Mouse (Mus musculus) spleen, adult 2 months (tissue): ENCODE results near the gene Ddx52. TPM values are rescaled to one million over a fixed set of nuclear protein-coding genes. Genes with fewer than 3 reads are reported as not detected.

Experiments used
- DNase-seq, 2 experiments: peaks; one replicate each; pipeline versions ENCODE4 v3.0.0 to v3.0.0-alpha.2; 2012 to 2021; ENCODE audit warnings: low spot score in 2 of 2, low read depth in 1 of 2
- H3K27ac ChIP-seq: fragments of 200-500 bp; 2 replicates; pipeline ENCODE4 v1.5.1; 2012; ENCODE audit warnings: low read length, inconsistent platforms; ENCODE audit not compliant: insufficient read depth
- H3K27me3 ChIP-seq: fragments of 200-500 bp; 2 replicates; pipeline ENCODE4 v1.6.1; 2012; ENCODE audit warnings: mild to moderate bottlenecking, moderate library complexity, low read length, inconsistent platforms; ENCODE audit not compliant: control insufficient read depth, insufficient read depth
- H3K36me3 ChIP-seq: fragments of 200-500 bp; 2 replicates; pipeline ENCODE4 v1.6.1; 2012; ENCODE audit warnings: mild to moderate bottlenecking, low read length, inconsistent platforms; ENCODE audit not compliant: control insufficient read depth, insufficient read depth
- H3K4me1 ChIP-seq: fragments of 200-500 bp; 2 replicates; pipeline ENCODE4 v1.6.1; 2011; ENCODE audit warnings: inconsistent platforms; ENCODE audit not compliant: control insufficient read depth, insufficient read depth, insufficient read length
- H3K4me3 ChIP-seq: fragments of 200-500 bp; 2 replicates; pipeline ENCODE4 v1.5.1; 2011; ENCODE audit warnings: mild to moderate bottlenecking, inconsistent platforms; ENCODE audit not compliant: insufficient read depth, insufficient read length; ENCODE audit errors: extremely low read depth
- CTCF ChIP-seq: fragments of 200-500 bp; IDR thresholded peaks from 2 replicates; pipeline ENCODE4 v1.5.1; 2011; ENCODE audit warnings: mild to moderate bottlenecking, inconsistent platforms; ENCODE audit not compliant: insufficient read depth, insufficient read length, insufficient replicate concordance; ENCODE audit errors: extremely low read depth
- POLR2A ChIP-seq: fragments of 200-500 bp; IDR thresholded peaks from 2 replicates; pipeline ENCODE4 v1.6.1; 2011; ENCODE audit warnings: low read depth, low read length, inconsistent platforms
- WGBS: fragments of 180-500 bp; shearing (Covaris S2); methylation state at CpG from one replicate; pipeline ENCODE4 v1.1.7; 2018; 5-methylcytosine and 5-hydroxymethylcytosine counted together
- polyA plus RNA-seq: library from polyadenylated mRNA; depleted of rRNA; stranded (reverse); fragments of >200 nt; gene quantifications from 2 replicates; pipeline ENCODE4 v1.2.3, GENCODE M21; 2012; rRNA removed

Ddx52 gene
- polyA plus RNA-seq, 1 experiment = 3.1 TPM

GRCm38 (mm10) chr11:84011576-84011975 is 69.7 kb downstream of the Ddx52 start:
- no peak for DNase-seq
- TF ChIP-seq POLR2A (no peak), CTCF (no peak)
- Histone ChIP-seq H3K4me1 (no peaks in the 10 kb centered on the region), H3K4me3 (no peak overlapping the region), H3K27me3 (no peaks in the 10 kb centered on the region), H3K27ac (no peak overlapping the region), H3K36me3 (peaks cover 26% of the 10 kb centered on the region)
- WGBS = 91% methylated on average over 2 of the region's 2 CpGs

Other genes with a start within 250 kb of the Ddx52 start
- gene Wfdc17, start 238.1 kb upstream of the Ddx52 start, polyA plus RNA-seq = 4.2 and 4.8 TPM in 2 replicates
- not detected in 2 replicates for gene Wfdc18, start 233.0 kb upstream of the Ddx52 start, polyA plus RNA-seq
- gene Wfdc21, start 195.1 kb upstream of the Ddx52 start, polyA plus RNA-seq = 17.1 and 20.6 TPM in 2 replicates
- 18.2 and 26.6 TPM in 2 replicates for gene Heatr6, start 188.4 kb upstream of the Ddx52 start, polyA plus RNA-seq
- 0.40 and 0.63 TPM in 2 replicates for gene Hnf1b, start 92.0 kb upstream of the Ddx52 start, polyA plus RNA-seq
- gene Synrg, start 22.4 kb downstream of the Ddx52 start, polyA plus RNA-seq = 19.4 and 20.3 TPM in 2 replicates
- gene Dusp14, start 127.2 kb downstream of the Ddx52 start, polyA plus RNA-seq = 1.8 and 1.9 TPM in 2 replicates
- gene Tada2a, start 187.5 kb downstream of the Ddx52 start, polyA plus RNA-seq = 2.5 and 2.8 TPM in 2 replicates
- gene Acaca, start 187.6 kb downstream of the Ddx52 start, polyA plus RNA-seq = 3.9 and 4.0 TPM in 2 replicates
- gene Gm11437, start 225.4 kb downstream of the Ddx52 start, polyA plus RNA-seq = not detected in 2 replicates